Mouse (Mus musculus): ENCODE data around the gene Nutf2. TPM values are rescaled to one million over a fixed set of nuclear protein-coding genes. Genes with fewer than 3 reads are reported as not detected.

Nutf2 gene
- polyA plus RNA-seq, 1 experiment from 2014 or later, result 76.1 TPM

GRCm38 (mm10) chr8:105846678-105847077 is 13.7 kb upstream of the Nutf2 start:
- WGBS (ENCODE audit: missing documents), result 53% methylated on average over 11 of the region's 11 CpGs
- H3K36me3 ChIP-seq (ENCODE audit: inconsistent target), result peaks cover 35% of the 10 kb centered on the region; the same call in 1 of the 2 replicates
- H3K79me2 ChIP-seq (ENCODE audit: inconsistent target), result no peaks in the 10 kb centered on the region; the same call in 1 of the 2 replicates
- H3K27ac ChIP-seq, result no peak overlapping the region
- no peak overlapping the region for H3K4me3 ChIP-seq (ENCODE audit: inconsistent target)

GRCm38 (mm10) chr8:105850014-105850413 is 10.4 kb upstream of the Nutf2 start:
- no peak overlapping the region for H3K4me3 ChIP-seq (ENCODE audit: inconsistent target)
- H3K36me3 ChIP-seq (ENCODE audit: inconsistent target), result peaks cover 22% of the 10 kb centered on the region; the same call in 1 of the 2 replicates
- no peaks in the 10 kb centered on the region; the same call in 1 of the 2 replicates for H3K79me2 ChIP-seq (ENCODE audit: inconsistent target)
- WGBS (ENCODE audit: missing documents), result 97% methylated on average over 3 of the region's 4 CpGs
- H3K27ac ChIP-seq, result no peak overlapping the region

GRCm38 (mm10) chr8:105850611-105851010 is 9.8 kb upstream of the Nutf2 start:
- Histone ChIP-seq H3K4me3 (ENCODE audit: inconsistent target) (no peak overlapping the region), H3K27ac (no peak overlapping the region), H3K79me2 (ENCODE audit: inconsistent target) (peaks cover 1% of the 10 kb centered on the region; the same call in 1 of the 2 replicates), H3K36me3 (ENCODE audit: inconsistent target) (peaks cover 18% of the 10 kb centered on the region; the same call in 1 of the 2 replicates)
- 97% methylated on average over 7 of the region's 7 CpGs for WGBS (ENCODE audit: missing documents)

- H3K4me3 ChIP-seq (ENCODE audit: inconsistent target), result peak overlapping the region; percentile 91
- H3K79me2 ChIP-seq (ENCODE audit: inconsistent target), result peaks cover 12% of the 10 kb centered on the region
- H3K27ac ChIP-seq, result peak overlapping the region; percentile 48
- H3K36me3 ChIP-seq (ENCODE audit: inconsistent target), result peaks cover 18% of the 10 kb centered on the region; the same call in 1 of the 2 replicates
- WGBS (ENCODE audit: missing documents), result 2% methylated on average over 34 of the region's 34 CpGs
These were observed 8.7 kb upstream of the Nutf2 start for GRCm38 (mm10) chr8:105851651-105852143.

- Histone ChIP-seq H3K27ac (no peak overlapping the region), H3K79me2 (ENCODE audit: inconsistent target) (peaks cover 17% of the 10 kb centered on the region), H3K36me3 (ENCODE audit: inconsistent target) (peaks cover 15% of the 10 kb centered on the region; the same call in 1 of the 2 replicates), H3K4me3 (ENCODE audit: inconsistent target) (peak overlapping the region; percentile 91)
- WGBS (ENCODE audit: missing documents), result 86% methylated on average over 12 of the region's 12 CpGs
These were observed 8.1 kb upstream of the Nutf2 start for GRCm38 (mm10) chr8:105852146-105852729.

GRCm38 (mm10) chr8:105853178-105853577 is 7.2 kb upstream of the Nutf2 start, which contains the start of gene Cenpt:
Cenpt (minus strand) TSS chr8:105853278.
- Histone ChIP-seq H3K27ac (no peak within 1 kb of the TSS), H3K79me2 (ENCODE audit: inconsistent target) (peaks cover 27% of the 10 kb centered on the region), H3K4me3 (ENCODE audit: inconsistent target) (peak within 1 kb of the TSS; percentile 91), H3K36me3 (ENCODE audit: inconsistent target) (peaks cover 8% of the 10 kb centered on the region; the same call in 1 of the 2 replicates)
- WGBS (ENCODE audit: missing documents), result 93% methylated on average over 3 of the region's 3 CpGs

- Histone ChIP-seq H3K79me2 (ENCODE audit: inconsistent target) (peaks cover 27% of the 10 kb centered on the region), H3K4me3 (ENCODE audit: inconsistent target) (peak overlapping the region; percentile 59; the same call in 1 of the 2 replicates), H3K27ac (peak overlapping the region; percentile 90; the same call in 1 of the 2 replicates), H3K36me3 (ENCODE audit: inconsistent target) (no peaks in the 10 kb centered on the region)
- WGBS (ENCODE audit: missing documents), result 41% methylated on average over 8 of the region's 8 CpGs
These were observed 6.1 kb upstream of the Nutf2 start for GRCm38 (mm10) chr8:105854303-105854702.

- peak within 1 kb of the TSS; percentile 90 for H3K27ac ChIP-seq
- 1% methylated on average over 43 of the region's 43 CpGs for WGBS (ENCODE audit: missing documents)
- H3K4me3 ChIP-seq (ENCODE audit: inconsistent target), result peak within 1 kb of the TSS; percentile 59
- no peaks in the 10 kb centered on the region for H3K36me3 ChIP-seq (ENCODE audit: inconsistent target)
- H3K79me2 ChIP-seq (ENCODE audit: inconsistent target), result peaks cover 27% of the 10 kb centered on the region
These were observed 5.6 kb upstream of the Nutf2 start, which contains the start of gene Thap11 for GRCm38 (mm10) chr8:105854715-105855216. Thap11 (plus strand) TSS chr8:105855132.

GRCm38 (mm10) chr8:105855248-105856167 is 4.9 kb upstream of the Nutf2 start:
- WGBS (ENCODE audit: missing documents), result 1% methylated on average over 71 of the region's 71 CpGs
- Histone ChIP-seq H3K36me3 (ENCODE audit: inconsistent target) (no peaks in the 10 kb centered on the region), H3K79me2 (ENCODE audit: inconsistent target) (peaks cover 27% of the 10 kb centered on the region), H3K4me3 (ENCODE audit: inconsistent target) (peak overlapping the region; percentile 54), H3K27ac (peak overlapping the region; percentile 17; the same call in 1 of the 2 replicates)

- WGBS (ENCODE audit: missing documents), result 39% methylated on average over 15 of the region's 15 CpGs
- Histone ChIP-seq H3K27ac (0 out of 2 replicates have a peak overlapping the region, but pooled peaks have one; percentile 17), H3K4me3 (ENCODE audit: inconsistent target) (peak overlapping the region; percentile 54), H3K36me3 (ENCODE audit: inconsistent target) (no peaks in the 10 kb centered on the region), H3K79me2 (ENCODE audit: inconsistent target) (peaks cover 32% of the 10 kb centered on the region)
These were observed 4.1 kb upstream of the Nutf2 start for GRCm38 (mm10) chr8:105856168-105856835.

- H3K36me3 ChIP-seq (ENCODE audit: inconsistent target), result no peaks in the 10 kb centered on the region
- H3K27ac ChIP-seq, result peak overlapping the region; percentile 57
- H3K4me3 ChIP-seq (ENCODE audit: inconsistent target), result no peak overlapping the region
- peaks cover 54% of the 10 kb centered on the region for H3K79me2 ChIP-seq (ENCODE audit: inconsistent target)
- WGBS (ENCODE audit: missing documents), result 11% methylated on average over 5 of the region's 5 CpGs
These were observed 1.9 kb upstream of the Nutf2 start for GRCm38 (mm10) chr8:105858495-105858894.

- peak overlapping the region; percentile 57 for H3K27ac ChIP-seq
- H3K4me3 ChIP-seq (ENCODE audit: inconsistent target), result no peak overlapping the region; the same call in 1 of the 2 replicates
- H3K79me2 ChIP-seq (ENCODE audit: inconsistent target), result peaks cover 63% of the 10 kb centered on the region
- H3K36me3 ChIP-seq (ENCODE audit: inconsistent target), result no peaks in the 10 kb centered on the region
- WGBS (ENCODE audit: missing documents), result 52% methylated on average over 5 of the region's 5 CpGs
These were observed 1.1 kb upstream of the Nutf2 start for GRCm38 (mm10) chr8:105859314-105859713.

- Histone ChIP-seq H3K79me2 (ENCODE audit: inconsistent target) (peaks cover 74% of the 10 kb centered on the region), H3K27ac (peak overlapping the region; percentile 32; the same call in 1 of the 2 replicates), H3K4me3 (ENCODE audit: inconsistent target) (peak overlapping the region; percentile 67), H3K36me3 (ENCODE audit: inconsistent target) (0 out of 2 replicates have a peak, but pooled peaks cover 4% of the 10 kb centered on the region)
- 0% methylated on average over 1 of the region's 1 CpGs for WGBS (ENCODE audit: missing documents)
These were observed 1.6 kb downstream of the Nutf2 start for GRCm38 (mm10) chr8:105861951-105862350.

All from macrophage (primary cell).